Mouse (Mus musculus) adrenal gland (tissue): ENCODE results near the gene Tcf21.

Experiments used
- intact Hi-C: fragments of 180-260 bp; cut with DNase I; formaldehyde crosslinking; loops from one replicate; pipeline ENCODE4 v1.15.1; 2025

The Tcf21 gene

DNA sequence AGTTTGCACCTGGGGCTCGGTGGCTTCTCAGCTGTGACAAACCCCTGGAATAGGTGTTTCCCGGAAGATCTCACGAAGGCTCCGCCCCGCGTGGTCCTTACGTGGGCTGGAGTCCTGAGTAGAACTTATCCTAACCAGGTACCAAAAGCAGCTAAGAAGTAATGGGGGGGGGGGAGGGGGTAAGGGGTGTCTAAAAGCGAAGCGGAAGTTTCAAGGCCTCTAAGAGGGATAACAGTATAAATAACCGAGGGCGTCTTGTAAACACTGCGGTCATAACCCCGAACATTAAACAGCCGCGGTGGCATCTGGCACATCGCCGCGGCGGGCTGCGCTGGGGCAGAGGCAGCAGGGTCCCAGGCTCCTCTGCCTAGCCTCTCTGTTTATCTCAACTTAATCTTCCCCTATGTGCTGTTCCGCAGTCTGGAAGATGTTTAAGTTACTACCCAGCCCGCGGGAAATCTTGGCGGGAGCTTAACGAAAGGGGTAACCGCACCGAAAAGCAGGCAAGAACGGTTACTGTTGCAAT lies 3.7 kb downstream of the Tcf21 start:
- intact Hi-C loops = no loop called here

DNA sequence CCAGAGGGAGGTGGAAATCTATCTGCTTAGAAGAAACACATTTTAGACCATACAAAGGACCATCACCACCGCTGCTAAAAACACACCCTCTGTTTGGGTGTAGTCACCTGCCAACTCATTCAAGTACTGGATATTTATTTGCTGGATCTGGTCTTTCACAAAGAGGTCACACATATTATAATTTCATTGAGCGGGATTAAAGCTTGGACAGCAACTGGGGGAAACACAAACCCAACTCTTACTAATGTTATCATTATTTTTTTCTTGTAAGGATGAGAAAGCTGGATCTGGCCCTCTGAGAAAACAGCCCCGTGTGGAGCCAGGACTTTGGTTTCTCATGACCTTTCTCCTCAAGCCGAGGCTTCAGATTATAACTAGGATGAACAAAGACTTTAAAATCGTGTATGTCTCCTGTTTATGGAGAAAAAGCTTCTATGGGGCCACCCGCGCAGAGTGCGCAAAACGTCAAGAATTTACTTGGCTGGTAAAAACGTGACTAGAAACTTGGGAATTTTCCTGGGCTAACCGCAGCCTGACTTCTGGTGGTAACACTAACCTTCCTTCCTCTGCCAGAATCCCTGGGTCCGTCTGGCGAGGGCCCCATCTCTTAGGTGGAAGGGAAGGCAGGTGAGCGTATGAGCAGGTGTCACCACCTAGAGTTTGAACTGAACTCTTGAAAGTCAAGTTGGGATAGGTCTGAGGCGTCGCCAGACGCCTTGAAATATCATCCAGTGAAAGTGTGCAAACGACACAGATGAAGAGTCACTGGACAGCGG lies 4.3 kb downstream of the Tcf21 start:
- intact Hi-C loops = no loop called here

DNA sequence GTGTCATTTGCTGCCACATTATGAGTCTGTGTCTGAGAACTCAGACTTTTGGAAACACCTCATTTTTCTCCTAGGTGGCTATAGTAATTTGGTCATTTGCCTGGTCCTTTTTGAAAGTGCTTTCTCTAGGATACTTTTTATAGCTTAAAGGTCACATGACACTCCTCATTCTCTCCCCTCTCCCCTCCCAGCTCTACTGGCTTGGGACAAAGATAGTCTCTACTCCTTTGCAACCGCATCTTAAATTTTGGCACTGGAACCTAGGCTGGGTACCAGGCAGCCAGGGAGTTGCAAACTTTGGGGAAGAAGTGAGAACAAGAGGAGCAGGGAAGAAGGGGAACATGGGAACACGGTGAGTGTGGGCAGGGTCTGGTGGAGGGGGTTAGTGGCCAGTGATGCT lies 5.2 kb downstream of the Tcf21 start:
- intact Hi-C loops = no loop called here

DNA sequence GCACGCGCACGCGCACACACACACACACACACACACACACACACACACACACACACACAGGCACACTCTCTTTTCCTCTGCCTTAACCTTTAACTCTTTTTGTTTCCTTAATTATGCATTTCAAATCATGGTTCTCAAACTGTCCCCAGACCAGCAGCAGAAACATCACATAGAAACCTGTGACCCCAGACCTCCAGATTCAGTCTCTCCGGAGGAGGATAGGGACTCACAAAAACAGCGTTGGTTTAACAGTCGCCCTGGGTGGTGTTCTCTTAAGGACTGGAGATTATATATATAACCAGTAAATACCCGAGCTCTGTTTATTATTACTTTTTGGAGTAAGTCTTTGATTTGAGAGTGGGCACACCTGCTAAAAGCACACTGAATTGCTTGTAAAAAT lies 5.7 kb downstream of the Tcf21 start:
- intact Hi-C loops = no loop called here

DNA sequence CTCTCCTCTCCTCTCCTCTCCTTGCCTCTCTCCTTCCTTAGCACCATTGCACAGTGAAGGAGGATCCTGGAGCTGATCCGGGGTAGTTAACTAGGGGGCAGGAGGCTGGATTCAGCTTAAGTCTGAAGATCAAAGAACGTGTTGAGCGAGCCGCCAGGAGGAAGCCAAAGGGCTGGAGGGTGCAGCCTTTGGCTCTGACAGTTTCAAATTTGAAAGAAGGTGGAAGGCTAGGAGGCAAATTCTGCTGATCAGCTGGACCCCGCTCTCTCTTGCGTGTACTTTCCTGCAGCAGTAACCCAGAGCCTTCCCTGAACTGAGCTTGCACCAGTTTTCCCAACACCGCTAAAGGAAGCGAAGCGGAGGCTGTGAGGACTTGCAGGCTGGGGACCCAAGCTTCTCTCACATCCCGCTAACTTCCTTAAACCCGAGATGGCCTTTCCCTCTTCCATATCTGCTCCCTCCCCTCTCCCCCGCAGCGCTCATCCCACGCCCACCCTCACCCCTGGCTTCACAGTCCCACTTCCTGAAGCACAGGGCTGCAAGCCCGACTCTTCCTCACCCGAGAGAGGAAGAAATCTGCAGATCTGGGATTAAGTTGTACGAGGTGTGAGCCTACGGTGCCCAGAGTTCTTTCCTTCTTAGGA lies 6.5 kb downstream of the Tcf21 start:
- intact Hi-C loops = no loop called here

DNA sequence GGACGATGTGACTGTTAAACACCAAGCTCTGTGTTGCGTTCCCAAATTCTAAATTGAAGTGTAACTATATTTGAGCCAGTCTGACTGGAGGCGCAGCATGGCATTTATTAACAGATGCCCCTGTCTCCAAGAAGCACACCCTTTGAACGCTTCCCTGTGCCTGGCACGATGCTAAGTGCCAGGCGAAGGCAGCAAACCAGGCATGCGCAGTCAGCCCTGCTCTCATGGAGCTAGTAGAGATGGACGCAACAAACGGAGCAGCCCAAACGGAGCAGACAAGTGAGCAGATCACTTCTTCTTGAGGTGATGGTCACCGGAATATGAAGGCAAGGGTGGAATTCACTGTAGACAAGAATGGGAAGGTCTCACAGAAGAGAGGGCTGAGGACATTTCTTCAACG lies 8.1 kb downstream of the Tcf21 start:
- intact Hi-C loops = no loop called here

DNA sequence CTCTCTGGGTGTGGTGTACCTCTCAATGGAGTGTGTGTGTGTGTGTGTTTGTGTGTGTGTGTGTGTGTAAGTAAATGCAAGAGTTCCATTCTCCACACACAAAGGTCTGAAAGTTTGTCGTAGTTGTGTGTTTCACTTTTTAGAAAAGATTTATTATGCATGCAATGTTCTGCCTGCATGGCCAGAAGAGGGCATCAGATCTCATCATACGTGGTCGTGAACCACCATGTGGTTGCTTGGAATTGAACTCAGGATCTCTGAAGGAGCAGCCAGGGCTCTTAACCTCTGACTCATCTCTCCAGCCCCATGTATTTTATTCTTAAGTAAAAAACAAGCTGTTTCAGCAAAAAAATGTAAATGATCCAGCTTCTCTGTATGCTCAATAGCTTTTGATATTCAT lies 37.3 kb downstream of the Tcf21 start:
- intact Hi-C loops = loop anchor here (10.0 kb wide), 1 partner anchor 168 kb away; no protein-coding TSS in a partner anchor

DNA sequence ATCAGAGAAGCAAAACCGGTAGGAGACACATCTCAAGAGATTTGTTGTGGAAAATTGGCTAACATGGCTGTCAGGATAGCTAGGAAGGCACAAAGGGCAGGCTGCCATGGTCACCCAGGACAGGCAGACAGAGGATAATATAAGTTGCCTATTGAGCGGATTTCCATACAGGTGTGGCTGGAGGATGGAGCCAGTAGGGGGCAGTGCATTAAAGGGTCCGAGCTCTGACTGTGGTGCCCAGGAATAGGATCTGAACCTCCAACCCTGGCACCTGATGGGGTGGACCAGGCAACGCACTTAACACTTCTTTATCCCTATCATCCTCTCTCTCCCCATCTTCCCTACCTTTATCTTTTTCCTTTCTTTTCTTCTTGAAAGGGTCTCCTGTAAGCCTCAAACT lies 38.5 kb downstream of the Tcf21 start:
- intact Hi-C loops = loop anchor here (10.0 kb wide), 1 partner anchor 167 kb away; no protein-coding TSS in a partner anchor

DNA sequence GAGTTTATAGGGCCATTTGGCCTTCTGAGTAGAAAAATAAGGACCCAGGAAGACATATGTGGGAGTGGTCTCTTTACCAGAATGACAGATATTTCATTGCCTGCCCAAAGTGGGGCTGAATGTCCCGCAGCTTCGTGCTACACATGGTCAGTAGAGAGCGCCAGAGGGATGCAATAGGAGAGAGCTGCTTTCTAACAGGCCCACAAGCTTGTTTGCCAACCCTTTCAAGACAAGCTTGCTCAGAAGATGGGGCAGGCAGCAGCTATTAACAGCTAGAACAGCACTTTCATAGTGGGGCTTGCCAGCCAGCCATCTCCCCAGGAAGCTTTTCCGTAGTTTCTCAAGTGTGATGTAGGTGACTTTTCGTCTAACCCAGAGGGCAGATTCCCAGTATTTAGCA lies 42.0 kb downstream of the Tcf21 start:
- intact Hi-C loops = no loop called here

DNA sequence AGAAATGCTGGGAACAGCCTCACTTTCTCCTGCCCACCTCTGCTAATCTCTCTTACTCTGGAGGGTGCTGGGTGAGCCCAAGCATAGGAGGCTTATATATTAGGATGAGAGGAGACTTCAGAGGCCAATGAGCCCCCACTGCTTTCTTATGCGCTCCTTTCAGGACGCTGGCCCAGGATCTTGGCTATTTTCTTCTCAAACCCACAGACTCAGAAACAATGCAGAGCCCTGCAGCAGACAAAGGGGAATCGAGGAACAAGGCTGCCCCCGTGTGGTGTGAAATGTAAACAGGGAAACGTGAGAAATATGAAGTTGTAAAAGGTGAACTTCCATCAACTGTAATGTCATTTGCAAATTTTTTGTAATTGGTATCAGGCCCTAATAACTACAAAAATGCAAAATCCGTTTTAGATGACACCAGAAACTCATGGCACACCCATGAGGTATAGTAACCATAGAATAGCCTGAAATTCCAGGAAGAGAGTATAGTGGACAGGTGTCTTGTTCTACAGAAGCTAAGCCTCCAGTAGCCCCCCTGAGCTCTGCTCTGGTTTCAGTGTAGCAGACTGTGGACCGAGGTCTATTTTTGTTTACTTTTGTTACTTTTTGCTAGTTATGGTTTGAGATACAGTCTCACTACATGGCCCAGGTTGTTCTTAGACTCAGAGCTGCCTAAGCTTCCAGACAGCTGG lies 43.8 kb downstream of the Tcf21 start:
- intact Hi-C loops = no loop called here

DNA sequence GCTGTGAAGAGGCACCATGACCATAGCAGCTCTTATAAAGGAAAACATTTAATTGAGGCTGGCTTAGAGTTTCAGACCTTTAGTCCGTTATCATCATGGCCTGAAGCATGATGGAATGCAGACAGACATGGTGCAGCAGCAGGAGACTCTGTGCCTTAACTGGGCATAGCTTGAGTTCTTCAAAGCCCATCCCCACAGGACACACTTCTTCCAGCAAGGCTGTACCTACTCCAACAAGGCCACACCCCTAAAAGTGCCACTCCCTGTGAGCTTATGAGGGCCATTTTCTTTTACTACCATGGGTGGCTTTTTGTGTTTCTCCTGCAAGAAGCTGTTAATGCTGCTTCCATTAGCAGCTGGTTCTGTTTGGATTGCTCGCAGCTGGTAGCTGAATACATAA lies 44.5 kb downstream of the Tcf21 start:
- intact Hi-C loops = no loop called here

DNA sequence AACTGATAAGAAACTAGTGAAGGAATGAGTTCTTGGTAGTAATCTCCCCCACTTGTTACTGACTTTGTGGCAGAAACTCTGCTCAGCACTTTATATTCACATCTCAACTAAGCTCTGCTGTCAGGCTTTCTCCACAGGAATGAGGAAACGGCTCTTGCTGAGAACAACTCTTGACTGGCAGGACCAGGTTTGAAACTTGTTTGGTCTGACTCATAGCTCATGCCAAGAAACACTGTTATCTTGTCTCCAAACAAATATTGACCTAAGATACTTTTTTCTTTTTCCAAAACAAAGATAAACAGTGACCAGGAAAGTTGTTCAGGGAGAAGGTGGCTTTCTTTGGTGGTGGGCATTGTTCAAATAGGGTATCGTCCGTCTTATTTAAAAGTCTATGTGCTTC lies 45.3 kb downstream of the Tcf21 start:
- intact Hi-C loops = loop anchor here (5.0 kb wide), 1 partner anchor 197 kb away; no protein-coding TSS in a partner anchor
